Mouse (Mus musculus): Measurements from ENCODE around the gene Casc1.

DNA sequence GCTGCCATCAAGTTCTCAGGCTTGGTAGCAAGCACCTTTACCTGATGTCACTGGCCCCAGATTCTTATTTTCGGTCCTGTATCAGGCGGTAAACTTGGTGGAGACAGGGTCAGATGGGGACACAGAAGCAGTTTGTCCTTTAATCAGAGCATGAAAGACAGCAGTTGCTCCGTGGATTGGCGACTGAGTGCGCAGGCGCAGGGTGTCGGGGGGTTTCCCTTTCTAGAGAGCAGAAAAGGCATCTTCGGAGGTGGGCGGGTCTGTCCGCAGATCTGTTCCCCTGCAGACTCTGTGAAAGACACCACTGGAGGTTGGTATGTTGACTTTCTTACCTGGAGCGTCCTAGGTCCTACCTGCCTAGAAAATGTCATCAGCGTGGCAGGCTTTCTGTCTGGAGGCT lies 69.0 kb downstream of the Casc1 start:
- no peak for TF ChIP-seq CTCF (conservative IDR thresholded peaks at IDR 0.05; ENCODE audit: insufficient read depth, insufficient read length, low read depth, low read length)
- no peak for TF ChIP-seq POLR2A (IDR thresholded peaks at IDR 0.05; ENCODE audit: low read depth, low read length)
